Mouse (Mus musculus) spleen, embryonic (tissue): ENCODE measurements at regions not wholly inside any gene's neighbourhood (a gene's known extent, or its start where the extent isn't known, plus 50 kb on each side); places are given as distances from the start of the nearest gene placed in this dataset.

Source experiments
- CTCF ChIA-PET: fragments of 350-600 bp; sonication (Branson Sonifier 250); formaldehyde crosslinking; loops from one replicate; lab custom pipeline; 2022; lab: Charles Lee

- CTCF ChIA-PET: no interaction called here
Observed at GRCm38 (mm10) chr1:104424796-104425195, 343.5 kb upstream of the Cdh20 start.

DNA sequence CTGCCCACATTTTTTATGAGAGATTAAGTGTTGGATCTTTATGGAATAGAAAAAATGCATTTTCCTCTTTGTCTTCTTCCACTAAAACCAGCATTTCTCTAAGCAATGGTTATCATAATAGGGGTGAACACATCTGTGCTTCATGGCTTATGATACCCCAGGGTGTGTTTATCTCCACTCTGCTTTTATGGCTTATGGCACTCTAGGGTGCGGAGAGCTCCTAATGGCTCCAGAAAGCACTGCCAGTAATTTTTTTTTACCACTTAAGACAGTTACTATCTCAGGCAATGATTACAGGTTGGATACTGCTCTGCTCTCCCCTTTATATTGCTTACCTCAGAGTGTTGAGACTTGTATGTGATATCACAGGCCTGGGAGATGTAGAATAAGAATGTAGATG, 343.0 kb upstream of the Cdh20 start:
- CTCF ChIA-PET: no interaction called here

- CTCF ChIA-PET: no interaction called here
Observed at GRCm38 (mm10) chr1:104449678-104450077, 318.7 kb upstream of the Cdh20 start.

DNA sequence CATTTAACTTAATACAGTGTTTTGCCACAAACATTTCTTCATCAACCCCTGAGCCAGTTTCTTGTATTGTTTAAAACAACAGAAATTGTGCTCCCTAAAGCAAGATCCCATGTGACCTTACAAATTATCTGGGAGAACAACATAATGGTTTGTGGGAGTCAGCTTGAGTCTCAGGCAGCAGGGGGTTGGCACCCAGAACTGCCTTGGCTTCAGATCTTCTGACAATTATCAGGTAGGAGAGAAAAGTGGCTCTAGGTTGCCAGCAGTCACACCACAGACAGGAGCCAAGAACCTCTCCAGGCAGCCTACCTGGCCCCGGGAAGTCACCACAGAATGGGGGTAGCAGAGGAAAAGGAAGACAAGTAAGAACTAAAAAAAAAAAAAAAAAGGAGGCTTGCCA, 299.8 kb upstream of the Cdh20 start:
- CTCF ChIA-PET: no interaction called here

DNA sequence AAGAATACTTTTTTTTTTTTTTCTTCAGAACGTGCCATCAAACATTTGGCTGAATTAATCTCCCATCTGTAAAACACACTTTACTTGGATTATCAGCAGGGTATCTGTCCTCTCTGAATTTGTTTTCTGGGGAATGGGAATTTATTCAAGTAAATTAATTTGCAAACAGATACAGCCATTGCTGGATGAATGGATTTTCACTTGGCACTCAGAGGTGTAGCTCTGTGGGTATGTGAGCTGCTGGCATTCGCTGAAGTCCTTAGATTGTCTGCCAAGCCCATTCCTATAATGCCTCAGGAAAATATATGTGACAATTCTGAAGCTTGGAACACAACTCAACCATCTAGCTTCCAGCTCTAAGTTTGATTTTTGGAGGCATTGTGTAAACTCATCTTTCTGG, 288.6 kb upstream of the Cdh20 start:
- CTCF ChIA-PET: interaction anchor here (0.6 kb wide), 1 partner anchor 66 kb away, joined by 6 read pairs; no protein-coding TSS in a partner anchor
